Mouse (Mus musculus): Measurements from ENCODE around the gene Atp8b3. TPM values are rescaled to one million over a fixed set of nuclear protein-coding genes. Genes with fewer than 3 reads are reported as not detected.
A peak's percentile ranks its signal among the peaks of the same experiment; 100 is the strongest.

Atp8b3 gene
- total RNA-seq (2021): 1 to 10 TPM in 1 of 2 experiments, under 1 TPM in 1; 0.80 to 1.1 TPM
- long read RNA-seq, experiment 1: 0 reads
- long read RNA-seq, experiment 2, partial matches to known transcripts: 3 of 6 reads
- long read RNA-seq, experiment 2, other reads (novel, unspliced or antisense): 3 of 6 reads

DNA sequence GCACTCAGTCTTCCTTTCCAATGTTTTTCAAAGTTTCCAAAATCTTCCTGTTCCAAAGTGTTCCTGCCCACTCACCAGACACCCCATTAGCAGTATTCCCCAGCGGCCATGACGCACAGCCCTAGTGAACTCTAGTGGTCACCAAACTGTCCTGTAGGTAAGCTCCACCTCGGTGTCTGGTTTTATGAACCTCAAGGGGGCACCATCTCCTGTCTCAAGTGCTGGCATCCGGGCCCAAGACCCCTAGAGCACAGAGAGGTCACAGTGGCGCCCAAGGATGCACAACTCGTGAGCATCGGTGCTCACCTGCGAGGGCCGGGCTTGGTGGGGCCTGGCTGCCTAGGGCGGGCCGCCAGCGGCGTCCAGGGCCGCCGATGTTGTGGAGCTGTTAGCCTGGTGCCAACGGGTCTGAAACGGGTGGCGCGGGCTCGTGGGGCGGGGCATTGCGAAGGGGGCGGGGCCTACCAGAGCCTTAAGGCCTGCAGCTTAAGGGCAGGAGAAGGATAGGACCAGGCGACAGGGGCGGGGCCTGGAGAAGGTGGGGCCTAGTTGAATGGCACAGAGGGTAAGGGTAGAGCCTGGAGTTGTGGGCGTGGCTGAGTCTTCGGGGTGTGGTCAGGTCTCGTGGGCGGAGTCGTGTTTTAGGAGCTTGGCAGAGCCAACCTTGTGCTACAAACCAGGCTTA, at the start of gene Atp8b3:
Atp8b3 (minus strand) TSS at position 415 of the 685 bp plus-strand sequence.
- peak; percentile 72 to 79 for DNase-seq (ENCODE audit: low spot score in 2 of 2)

DNA sequence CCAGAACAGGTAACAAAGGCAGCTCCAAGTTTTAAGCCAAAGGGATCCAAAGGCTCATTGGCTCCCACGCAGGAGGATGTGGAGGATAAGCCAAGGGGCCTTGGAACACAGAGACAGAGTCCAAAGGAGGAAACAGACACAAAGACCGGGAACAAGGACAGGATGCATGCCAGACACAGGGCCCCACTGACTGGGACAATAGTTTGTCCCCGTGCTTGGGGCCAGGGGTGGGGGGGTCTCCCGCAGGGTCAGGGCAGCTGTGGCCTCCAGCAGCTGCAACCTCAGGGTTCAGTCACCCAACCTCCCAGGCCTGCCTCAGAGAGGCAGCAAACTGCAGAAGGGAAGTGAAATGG, 48.4 kb upstream of the Atp8b3 start:
- peak in 1 of 2 experiments; percentile 25 for DNase-seq (ENCODE audit: low spot score in 2 of 2)

DNA sequence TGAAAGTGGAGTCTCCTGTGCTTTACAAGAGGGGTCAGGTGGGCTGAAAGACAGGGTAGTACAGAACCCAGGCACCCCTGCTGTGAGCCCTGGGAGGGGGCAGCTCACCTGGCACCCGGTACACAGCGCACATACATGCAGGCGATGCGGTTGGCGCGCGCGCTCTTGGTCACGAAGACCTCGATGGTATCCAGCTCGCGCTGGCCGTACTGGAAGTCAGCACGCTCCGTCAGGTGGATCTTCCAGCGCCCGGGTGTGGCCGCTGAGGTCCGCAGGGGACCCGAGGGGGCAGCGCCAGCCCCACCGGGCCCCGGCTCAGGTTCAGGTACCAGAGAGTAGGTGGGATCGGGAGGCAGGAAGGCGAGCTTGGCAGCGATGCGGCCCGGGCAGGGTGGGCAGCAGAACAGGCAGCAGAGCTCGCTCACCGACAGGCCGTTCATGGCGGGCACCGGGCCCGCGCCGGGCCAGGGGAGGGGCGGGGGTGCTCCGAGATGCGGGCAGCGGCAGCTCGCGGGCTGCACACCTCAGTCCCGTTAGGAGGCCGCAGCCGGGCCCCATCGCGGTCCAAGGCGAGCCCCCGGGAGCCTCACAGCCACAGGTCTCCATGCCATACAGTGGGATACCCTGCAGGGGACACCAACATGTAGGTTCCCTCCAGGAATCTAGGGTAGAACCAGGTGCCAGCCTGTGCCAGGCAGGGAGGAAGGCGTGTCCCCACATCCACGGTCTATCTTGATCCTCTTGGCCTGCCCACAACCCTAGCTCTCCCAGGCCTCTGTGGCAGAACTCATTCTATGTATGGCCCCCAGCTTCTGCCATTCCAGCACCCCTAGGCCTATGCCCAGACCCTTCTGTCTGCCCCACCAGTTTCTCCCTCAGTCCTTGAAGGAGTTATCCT, 47.7 kb upstream of the Atp8b3 start:
- peak in 1 of 2 experiments; percentile 38 for DNase-seq (ENCODE audit: low spot score in 2 of 2)

DNA sequence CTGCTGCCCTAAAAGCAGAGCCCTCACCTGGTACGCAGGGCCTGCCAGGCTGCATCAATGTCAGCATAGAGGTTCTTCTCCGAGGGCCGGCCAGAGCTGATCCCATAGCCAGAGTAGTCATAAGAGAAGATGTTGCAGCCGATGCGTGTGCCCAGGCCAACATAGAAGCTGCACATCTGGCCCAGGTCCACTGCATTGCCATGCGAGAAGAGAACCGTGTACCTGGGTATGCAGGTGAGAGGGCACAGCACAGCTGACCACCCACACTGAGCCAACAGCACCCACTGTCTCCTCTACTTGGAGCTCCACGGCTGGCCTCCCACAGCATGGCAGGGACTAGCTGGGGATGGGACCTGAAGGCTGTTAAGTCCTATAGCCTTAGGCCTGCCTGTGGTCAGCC, 46.7 kb upstream of the Atp8b3 start:
- no peak for DNase-seq (ENCODE audit: low spot score in 2 of 2)

DNA sequence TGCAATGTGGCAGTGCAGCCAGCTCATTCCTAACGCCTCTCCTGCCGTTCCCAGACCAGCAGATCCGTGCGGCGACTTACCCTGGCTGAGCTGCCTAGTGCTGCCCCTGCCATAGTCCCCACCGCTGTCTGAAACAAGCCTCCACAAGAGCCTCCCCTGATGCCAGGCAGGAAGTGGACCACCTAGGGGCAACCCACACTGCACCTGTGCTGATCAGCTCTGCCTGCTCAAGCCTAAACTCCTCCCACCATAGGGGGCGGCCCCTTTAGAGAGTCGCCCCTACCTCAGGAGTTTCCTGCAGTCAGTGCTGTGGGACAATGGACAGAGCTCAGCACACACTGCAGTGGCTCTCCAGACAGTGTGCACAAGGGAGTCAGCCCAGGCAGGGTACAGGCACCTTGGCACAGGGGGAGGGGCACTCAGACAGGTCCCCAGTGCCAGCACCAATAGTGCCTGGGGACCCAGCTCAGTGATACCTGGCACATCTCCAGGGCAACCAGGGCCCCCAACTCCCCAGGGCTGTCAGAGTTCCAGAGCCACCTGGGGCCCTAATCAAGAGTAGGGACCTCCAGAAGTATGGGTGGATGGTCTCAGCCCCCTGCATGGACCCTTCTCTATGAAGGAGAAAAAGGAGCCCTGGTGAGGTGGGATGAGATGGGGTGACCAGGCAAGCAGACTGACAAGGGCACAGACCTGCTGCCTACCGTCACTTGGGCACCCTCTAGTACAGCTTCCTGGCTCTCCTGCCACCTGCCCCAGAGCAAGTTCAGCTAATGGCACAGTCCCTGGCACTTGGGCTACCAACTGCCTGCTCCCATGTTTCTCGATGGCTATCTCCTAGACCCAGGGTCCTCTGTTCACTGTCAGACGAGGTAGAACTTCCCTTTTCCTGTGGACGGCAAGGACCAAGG, 46.0 kb upstream of the Atp8b3 start:
- DNase-seq (ENCODE audit: low spot score in 2 of 2): no peak

DNA sequence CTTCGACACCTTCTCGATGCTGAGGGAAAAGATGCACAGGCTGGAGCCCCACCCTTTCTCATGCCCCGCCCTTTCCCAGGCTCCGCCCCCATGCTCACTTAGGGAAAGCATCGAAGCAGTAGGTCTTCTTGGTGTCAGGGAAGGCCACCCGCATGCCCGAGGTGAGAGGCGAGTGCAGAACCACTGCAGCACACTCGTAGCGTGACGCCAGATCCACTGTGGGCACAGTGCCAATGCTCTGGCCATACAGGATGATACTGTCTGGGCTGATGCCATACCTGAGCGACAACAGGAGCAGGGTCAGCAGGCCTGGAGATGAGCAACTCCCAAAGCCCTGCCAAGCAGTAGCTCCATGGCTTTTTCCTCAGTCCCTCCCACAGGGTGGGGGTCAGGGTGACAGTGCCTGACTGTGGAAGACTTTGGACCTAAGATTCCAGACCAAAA, 45.1 kb upstream of the Atp8b3 start:
- DNase-seq (ENCODE audit: low spot score in 2 of 2): peak in 1 of 2 experiments; percentile 38

DNA sequence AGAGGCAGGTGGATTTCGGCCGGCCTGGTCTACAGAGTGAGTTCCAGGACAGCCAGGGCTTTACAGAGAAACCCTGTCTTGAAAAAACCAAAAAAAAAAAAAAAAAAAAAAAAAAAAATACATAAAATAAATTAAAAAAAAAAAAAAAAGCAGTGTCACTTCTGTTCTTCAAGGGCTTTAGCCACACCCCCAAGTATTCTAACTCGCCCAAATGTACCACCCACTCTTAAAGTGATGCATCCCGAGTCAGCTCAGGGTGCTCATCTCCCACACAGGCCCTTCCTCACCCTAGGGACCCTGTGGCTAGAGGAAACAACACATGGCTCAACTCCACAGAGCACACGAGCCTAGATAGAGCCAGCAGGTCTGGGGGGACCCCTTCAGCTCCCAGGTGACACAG, 44.1 kb upstream of the Atp8b3 start:
- no peak for DNase-seq (ENCODE audit: low spot score in 2 of 2)

DNA sequence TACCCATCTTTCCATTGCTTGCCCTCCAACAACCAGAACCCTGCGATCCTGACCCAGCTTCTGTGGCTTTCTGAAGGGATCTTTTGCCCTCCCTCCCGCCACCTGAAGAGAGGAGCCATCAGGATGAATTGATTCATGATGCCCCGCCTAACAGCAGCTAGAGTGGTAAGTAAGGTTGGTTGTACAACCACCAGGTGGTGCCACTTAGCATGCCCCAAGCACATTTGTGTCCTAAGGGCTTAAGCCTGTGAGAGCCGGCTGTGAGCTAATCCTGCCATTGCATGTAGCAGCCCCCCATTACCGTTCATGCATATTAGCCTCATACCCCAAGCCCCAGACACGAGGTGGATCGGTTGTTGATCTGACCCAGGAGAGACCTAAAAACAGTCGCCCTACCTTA, 40.0 kb upstream of the Atp8b3 start:
- DNase-seq (ENCODE audit: low spot score in 2 of 2): peak; percentile 42 to 49

DNA sequence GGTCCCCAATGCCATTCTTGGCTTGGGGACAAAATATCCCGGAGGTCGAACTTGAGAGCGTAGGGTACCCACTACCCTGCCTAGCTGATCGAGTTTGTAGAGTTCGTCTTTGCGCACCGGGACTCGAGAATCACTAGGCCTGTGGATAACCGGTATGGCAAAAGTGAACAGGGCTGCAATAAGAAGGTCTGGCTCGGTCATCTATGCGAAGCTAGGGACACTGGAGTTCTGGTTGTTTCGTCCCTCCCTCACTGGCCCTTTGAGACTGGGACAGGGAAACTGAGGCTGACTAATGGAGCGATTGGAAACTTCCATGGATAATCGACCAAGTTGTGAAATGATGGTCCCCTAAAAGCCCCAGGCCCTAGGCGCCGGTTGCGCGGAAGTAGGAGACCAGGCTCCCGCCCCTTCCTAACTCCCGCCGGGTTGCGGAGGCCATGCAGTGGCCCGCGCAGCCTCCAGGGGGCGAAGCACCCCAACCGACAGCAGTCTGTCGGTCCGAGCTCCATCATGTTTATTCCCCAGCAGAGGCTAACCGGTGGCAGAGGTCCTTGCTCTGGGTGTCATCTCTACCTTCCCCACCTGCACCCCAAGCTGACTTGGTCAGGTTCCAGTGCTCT, 39.3 kb upstream of the Atp8b3 start:
- DNase-seq (ENCODE audit: low spot score in 2 of 2): peak; percentile 76 to 82

DNA sequence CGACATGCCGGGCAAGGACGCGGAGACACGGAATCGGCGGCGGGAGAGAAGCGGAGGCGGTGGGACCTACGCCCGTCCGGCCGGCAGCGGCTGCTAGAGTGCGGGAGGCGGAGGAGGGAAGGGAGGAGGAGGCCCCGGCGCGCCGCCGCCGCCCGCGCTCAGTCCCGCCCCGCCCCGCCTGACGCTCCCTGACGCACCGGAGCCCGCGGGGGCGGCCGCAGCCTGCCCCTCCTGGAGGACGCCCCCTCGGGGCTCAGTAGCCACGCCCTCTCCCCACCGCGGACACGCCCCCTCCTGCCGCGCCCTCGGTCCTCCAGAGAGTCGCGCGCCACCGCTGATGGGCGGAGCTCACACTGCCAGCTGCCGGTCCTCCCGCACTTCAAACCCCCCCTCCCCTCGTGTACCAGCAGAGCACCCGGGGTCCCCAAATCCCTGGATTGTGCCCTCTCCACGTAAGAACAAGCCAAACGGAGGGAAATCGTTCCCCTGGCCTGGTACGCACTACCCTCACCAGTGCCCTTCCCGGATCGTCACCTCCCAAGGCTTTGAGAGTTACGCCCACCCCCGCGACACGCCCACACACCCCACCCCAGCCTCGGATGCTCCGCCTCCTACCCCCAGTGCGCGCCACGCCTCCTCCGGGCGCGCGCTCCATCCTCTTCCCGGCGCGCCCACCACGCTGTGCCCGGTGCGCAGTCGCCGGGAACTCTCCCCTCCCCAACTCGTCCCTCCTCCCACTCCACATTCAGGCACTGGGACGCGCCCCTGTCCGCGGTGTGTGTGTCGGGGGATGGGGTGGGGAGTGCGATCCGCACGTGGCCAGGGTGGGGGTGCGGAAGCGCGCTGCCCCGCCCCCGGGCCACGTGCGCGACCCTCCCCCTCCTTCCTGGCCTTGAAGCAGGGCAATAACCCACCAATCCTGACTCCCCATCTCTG, 38.5 kb upstream of the Atp8b3 start, which contains the start of gene Klf16:
Klf16 (minus strand) TSS at position 127 of the 936 bp plus-strand sequence.
- peak; percentile 99 to 100 for DNase-seq (ENCODE audit: low spot score in 2 of 2)

DNA sequence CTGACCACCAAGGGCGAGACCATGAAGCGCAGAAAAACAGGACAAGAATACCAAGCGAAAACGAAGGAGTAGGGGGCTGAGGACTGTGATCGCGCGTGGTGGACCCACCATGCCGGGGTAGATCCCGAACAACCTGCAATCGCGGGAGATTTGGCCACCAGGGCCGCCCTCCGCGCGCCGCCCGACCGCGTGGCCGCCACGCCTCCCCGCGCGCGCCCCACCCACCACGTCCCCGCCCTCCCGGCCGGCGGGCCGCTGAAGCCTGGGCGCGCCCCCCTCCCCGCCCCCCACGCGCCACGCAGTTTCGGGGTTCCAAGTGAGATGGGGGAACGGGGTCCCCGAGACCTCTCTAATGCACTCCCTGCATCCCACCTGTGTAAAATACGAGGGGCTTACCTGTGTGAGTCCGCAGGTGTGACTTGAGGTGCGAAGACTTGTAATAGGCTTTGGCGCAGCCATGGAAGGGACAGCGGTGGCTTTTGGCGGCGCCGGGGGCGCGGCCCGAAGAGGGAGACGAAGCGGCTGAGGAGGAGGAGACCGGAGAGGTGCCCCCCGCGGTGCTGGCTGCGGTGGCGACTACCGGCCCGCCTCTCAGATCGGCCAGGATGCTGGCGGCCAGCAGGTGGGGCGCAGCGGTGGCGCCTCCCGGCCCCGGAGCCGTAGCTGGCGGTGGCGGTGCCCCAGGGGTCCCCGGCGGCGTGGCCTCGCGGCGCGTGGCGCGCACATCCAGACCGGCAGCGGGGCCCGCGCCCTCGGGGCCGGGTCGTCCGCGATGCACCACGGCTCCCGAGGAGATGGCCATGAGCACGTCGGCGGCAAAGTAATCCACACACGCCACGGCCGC, 37.6 kb upstream of the Atp8b3 start:
- DNase-seq (ENCODE audit: low spot score in 2 of 2): peak; percentile 63 to 75

DNA sequence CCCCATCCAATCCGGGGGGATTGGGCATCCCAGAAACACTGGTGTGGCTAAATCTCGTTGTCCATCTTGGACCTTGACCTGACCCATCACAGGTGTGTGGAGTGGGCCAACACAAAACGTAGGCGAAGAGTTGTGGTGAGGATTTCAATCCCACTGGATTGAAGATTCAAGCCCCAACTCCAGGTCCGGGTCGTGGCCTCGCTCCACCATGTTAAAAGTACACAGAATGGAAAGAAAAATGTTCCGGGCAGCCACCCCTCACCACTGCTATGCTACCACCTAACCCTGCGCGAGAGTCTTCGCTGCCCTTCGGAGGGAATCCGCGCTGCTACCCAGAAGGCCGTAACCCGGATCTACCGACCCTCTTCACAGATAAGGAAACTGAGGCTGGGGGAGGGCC, 37.0 kb upstream of the Atp8b3 start:
- no peak for DNase-seq (ENCODE audit: low spot score in 2 of 2)

DNA sequence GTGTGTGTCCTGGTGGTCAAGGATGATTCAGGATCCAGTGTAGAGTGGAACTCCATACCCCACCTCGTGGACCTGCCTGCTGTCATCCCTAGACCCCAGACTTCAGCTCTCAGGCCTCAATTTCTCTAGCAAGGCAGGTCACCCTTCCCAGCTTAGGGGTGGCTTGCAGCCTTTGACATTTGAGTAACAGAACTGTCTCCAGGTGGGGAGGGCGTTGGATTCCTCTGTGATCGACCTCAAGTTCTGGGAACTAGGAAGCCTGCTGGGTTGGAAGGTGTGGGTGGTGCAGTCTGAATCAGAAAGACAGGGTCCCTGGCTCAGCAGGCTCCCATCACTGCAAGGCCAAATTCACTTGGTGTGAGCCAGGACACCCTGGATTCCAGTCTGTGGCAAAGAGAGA, 36.0 kb upstream of the Atp8b3 start:
- no peak for DNase-seq (ENCODE audit: low spot score in 2 of 2)

DNA sequence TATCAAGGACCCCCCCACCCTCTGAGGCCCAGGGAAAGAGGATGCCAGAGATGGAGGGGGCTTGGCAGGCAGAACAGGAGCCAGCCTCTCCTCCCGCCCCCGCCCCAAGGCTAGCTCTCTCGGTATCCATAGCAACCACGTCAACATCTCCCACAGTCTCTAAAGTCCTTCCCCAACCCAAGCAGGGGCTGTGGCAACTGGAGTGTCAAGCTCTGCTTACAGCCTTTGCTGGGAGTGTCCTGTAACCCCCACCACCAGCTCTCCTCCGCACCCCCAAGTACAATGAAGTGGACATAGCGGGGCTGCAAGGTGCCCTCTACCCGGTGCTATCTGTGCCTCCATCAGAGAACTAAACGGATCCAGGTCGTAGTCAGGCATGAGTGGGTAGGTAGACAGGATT, 35.0 kb upstream of the Atp8b3 start:
- no peak for DNase-seq (ENCODE audit: low spot score in 2 of 2)

DNA sequence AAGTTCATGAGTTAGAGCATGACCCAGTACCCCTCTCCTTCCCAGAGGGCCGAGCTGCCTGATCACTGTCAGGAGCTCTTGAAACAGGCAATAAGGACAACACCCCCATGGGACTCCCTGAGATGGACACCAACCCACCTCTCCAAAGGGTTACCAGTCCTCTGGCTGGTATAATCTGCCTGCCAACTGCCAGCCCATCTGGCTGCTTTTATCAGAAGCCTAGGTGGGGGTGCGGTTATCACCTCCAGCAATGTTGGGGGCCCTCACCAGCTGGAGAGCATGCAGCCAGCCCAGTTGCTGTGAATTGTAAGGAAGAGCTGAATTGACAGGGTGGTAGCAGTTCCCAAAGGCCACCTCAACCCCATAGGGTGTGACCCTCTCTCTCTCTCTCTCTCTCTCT, 33.6 kb upstream of the Atp8b3 start:
- no peak for DNase-seq (ENCODE audit: low spot score in 2 of 2)

DNA sequence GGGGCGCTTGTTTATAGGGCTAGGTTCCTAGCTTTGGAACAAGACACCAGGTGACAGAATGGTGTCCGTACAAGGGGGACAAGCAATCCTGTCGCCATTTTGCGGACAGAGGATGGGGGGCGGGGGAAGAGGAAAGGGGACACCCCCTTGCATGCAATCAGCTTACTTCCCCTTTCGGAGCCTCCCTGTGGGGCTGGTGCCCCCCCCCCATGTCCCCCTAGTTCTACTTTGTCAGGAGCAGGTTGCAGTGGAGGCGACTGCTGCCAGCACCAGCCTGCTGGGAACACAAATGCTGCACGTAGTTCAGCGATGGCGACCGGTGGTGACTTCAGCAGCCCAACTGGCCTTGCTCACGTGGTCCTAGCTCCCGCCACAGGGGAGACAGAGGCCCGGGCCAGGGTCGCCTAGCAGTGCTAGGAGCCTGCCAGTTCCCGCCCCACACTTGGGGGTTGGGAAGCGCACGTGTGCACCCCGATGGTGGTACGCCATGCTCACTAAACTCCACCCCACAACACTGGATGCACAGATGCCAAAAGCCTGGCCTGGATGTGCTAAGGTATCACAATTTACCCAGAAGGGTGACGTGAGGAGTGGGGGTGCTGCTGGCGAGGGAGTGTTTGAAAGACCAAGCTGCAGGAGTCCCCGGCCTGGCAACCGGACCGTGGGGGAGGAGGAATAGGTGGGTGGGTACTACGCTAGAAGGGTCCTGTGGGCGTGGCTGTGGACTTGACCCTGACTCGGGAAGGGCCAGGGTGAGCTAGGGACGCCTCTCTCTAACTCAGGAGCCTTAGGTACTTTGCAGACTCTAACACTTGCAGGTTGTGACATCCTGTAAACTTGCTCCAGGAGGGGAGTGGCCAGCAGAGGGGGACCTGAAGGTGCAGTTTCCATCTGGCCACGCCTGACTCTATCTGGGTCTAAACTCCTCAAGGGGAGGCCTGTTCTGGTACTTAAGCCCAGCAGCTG, 32.2 kb upstream of the Atp8b3 start:
- DNase-seq (ENCODE audit: low spot score in 2 of 2): no peak

DNA sequence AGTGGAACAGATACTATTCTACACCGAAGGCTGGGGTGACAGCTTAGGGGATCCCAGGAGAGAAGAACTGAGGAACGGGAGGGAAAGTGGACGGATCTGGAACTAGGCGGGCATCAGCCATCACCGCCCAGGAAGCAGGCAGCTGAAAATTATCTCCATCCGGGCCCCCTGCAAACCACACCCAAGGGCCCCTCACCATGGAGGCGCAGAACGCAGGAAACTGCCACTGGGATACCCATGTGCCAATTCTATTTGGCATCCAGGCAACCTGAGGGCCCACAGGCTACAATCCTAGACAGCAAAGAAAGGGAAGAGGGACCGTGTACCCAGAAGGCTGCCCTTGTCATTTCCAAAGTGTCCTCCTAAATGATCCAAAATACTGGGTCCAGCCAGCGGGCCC, 31.5 kb upstream of the Atp8b3 start:
- no peak for DNase-seq (ENCODE audit: low spot score in 2 of 2)
